Mouse (Mus musculus) erythroblast, embryonic 14.5 days (primary cell): ENCODE measurements around the gene Gja3.

ENCODE experiments used
- GATA1 ChIP-seq: IDR thresholded peaks from 2 replicates; pipeline ENCODE4 v1.6.1; 2012; ENCODE audit warnings: low read length, inconsistent platforms, mixed read lengths
- TAL1 ChIP-seq: IDR thresholded peaks from 3 replicates; pipeline ENCODE4 v1.6.1; 2012; ENCODE audit warnings: low read length, inconsistent platforms, mixed read lengths

DNA sequence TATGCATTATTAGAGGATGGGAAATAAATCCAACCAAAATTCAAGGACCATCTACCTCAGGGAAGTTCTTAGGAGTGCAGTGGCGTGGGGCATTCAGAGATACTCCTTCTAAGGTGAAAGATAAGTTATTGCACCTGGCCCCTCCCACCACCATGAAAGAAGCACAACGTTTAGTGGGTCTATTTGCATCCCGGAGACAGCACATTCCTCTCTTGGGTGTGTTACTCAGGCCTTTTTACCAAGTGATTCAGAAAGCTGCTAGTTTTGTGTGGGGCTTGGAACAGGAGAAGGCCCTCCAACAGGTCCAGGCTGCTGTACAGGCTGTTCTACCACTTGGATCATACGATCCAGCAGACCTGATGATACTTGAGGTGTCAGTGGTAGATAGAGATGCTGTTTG is 69.3 kb downstream of the Gja3 start:
- TF ChIP-seq GATA1: no peak
- no peak for TF ChIP-seq TAL1
